Mouse (Mus musculus): ENCODE results near the gene Usf1. TPM values are rescaled to one million over a fixed set of nuclear protein-coding genes. Genes with fewer than 3 reads are reported as not detected.
A peak's percentile ranks its signal among the peaks of the same experiment; 100 is the strongest.

Usf1 gene
- polyA plus RNA-seq, 1 experiment from 2014 or later: 70.9 TPM

- no peaks in the 10 kb centered on the region for H3K9me3 ChIP-seq
- peaks cover 36% of the 10 kb centered on the region for H3K36me3 ChIP-seq
- no peaks in the 10 kb centered on the region for H3K27me3 ChIP-seq (ENCODE audit: insufficient read depth, poor library complexity, severe bottlenecking)
- H3K4me3 ChIP-seq: no peak overlapping the region
- H3K27ac ChIP-seq: no peak overlapping the region
- 73% methylated on average over 8 of the region's 8 CpGs for WGBS
- DNase-seq (ENCODE audit: low spot score): no peak
- H3K4me1 ChIP-seq: peaks cover 22% of the 10 kb centered on the region
These were observed 11.5 kb downstream of the Usf1 start for GRCm38 (mm10) chr1:171422504-171423095.

- no peak overlapping the region for H3K4me3 ChIP-seq
- peaks cover 16% of the 10 kb centered on the region for H3K36me3 ChIP-seq
- H3K9me3 ChIP-seq: no peaks in the 10 kb centered on the region
- WGBS: 35% methylated on average over 5 of the region's 5 CpGs
- H3K4me1 ChIP-seq: peaks cover 25% of the 10 kb centered on the region
- DNase-seq (ENCODE audit: low spot score): no peak
- no peaks in the 10 kb centered on the region for H3K27me3 ChIP-seq (ENCODE audit: insufficient read depth, poor library complexity, severe bottlenecking)
- 0 out of 2 replicates have a peak overlapping the region, but pooled peaks have one; percentile 2 for H3K27ac ChIP-seq
These were observed 13.5 kb downstream of the Usf1 start for GRCm38 (mm10) chr1:171424638-171425037.

- Histone ChIP-seq H3K27ac (0 out of 2 replicates have a peak overlapping the region, but pooled peaks have one; percentile 2), H3K27me3 (ENCODE audit: insufficient read depth, poor library complexity, severe bottlenecking) (no peaks in the 10 kb centered on the region), H3K4me1 (peaks cover 25% of the 10 kb centered on the region), H3K4me3 (no peak overlapping the region), H3K9me3 (no peaks in the 10 kb centered on the region), H3K36me3 (peaks cover 11% of the 10 kb centered on the region)
- 26% methylated on average over 4 of the region's 4 CpGs for WGBS
- no peak for DNase-seq (ENCODE audit: low spot score)
These were observed 14.0 kb downstream of the Usf1 start for GRCm38 (mm10) chr1:171425126-171425525.

- 78% methylated on average over 5 of the region's 5 CpGs for WGBS
These were observed 21.0 kb downstream of the Usf1 start for GRCm38 (mm10) chr1:171432158-171432557.

GRCm38 (mm10) chr1:171435288-171435814, 24.2 kb downstream of the Usf1 start:
- no peaks in the 10 kb centered on the region for H3K27me3 ChIP-seq (ENCODE audit: insufficient read depth, poor library complexity, severe bottlenecking)
- H3K27ac ChIP-seq: no peak overlapping the region
- no peak for DNase-seq (ENCODE audit: low spot score)
- H3K36me3 ChIP-seq: no peaks in the 10 kb centered on the region
- H3K4me1 ChIP-seq: peaks cover 34% of the 10 kb centered on the region
- 47% methylated on average over 7 of the region's 7 CpGs for WGBS
- H3K4me3 ChIP-seq: no peak overlapping the region
- H3K9me3 ChIP-seq: no peaks in the 10 kb centered on the region

More at GRCm38 (mm10) chr1:171432158-171432557, 21.0 kb downstream of the Usf1 start:
- Histone ChIP-seq H3K4me1 (peaks cover 16% of the 10 kb centered on the region), H3K9me3 (no peaks in the 10 kb centered on the region), H3K36me3 (no peaks in the 10 kb centered on the region), H3K27me3 (ENCODE audit: insufficient read depth, poor library complexity, severe bottlenecking) (no peaks in the 10 kb centered on the region), H3K27ac (no peak overlapping the region), H3K4me3 (no peak overlapping the region)
- DNase-seq (ENCODE audit: low spot score): no peak

GRCm38 (mm10) chr1:171435974-171436373, 24.9 kb downstream of the Usf1 start:
- no peaks in the 10 kb centered on the region for H3K9me3 ChIP-seq
- no peak overlapping the region for H3K27ac ChIP-seq
- H3K4me3 ChIP-seq: no peak overlapping the region
- peaks cover 40% of the 10 kb centered on the region for H3K4me1 ChIP-seq
- no peaks in the 10 kb centered on the region for H3K36me3 ChIP-seq
- WGBS: 56% methylated on average over 1 of the region's 1 CpGs
- no peaks in the 10 kb centered on the region for H3K27me3 ChIP-seq (ENCODE audit: insufficient read depth, poor library complexity, severe bottlenecking)
- DNase-seq (ENCODE audit: low spot score): no peak

GRCm38 (mm10) chr1:171437264-171438013, 26.3 kb downstream of the Usf1 start, which contains the start of gene F11r:
TSS of gene F11r (plus strand) at chr1:171437535.
- 1% methylated on average over 46 of the region's 46 CpGs for WGBS
- peaks cover 54% of the 10 kb centered on the region for H3K4me1 ChIP-seq
- peak within 1 kb of the TSS; percentile 80 for H3K4me3 ChIP-seq
- peak; percentile 95 for DNase-seq (ENCODE audit: low spot score)
- no peaks in the 10 kb centered on the region for H3K27me3 ChIP-seq (ENCODE audit: insufficient read depth, poor library complexity, severe bottlenecking)
- H3K27ac ChIP-seq: peak within 1 kb of the TSS; percentile 89
- H3K9me3 ChIP-seq: no peaks in the 10 kb centered on the region
- no peaks in the 10 kb centered on the region for H3K36me3 ChIP-seq

GRCm38 (mm10) chr1:171438014-171438670, 27.0 kb downstream of the Usf1 start:
- peaks cover 54% of the 10 kb centered on the region for H3K4me1 ChIP-seq
- H3K27ac ChIP-seq: peak overlapping the region; percentile 89
- DNase-seq (ENCODE audit: low spot score): no peak
- no peaks in the 10 kb centered on the region for H3K9me3 ChIP-seq
- H3K4me3 ChIP-seq: peak overlapping the region; percentile 80
- H3K36me3 ChIP-seq: no peaks in the 10 kb centered on the region
- H3K27me3 ChIP-seq (ENCODE audit: insufficient read depth, poor library complexity, severe bottlenecking): no peaks in the 10 kb centered on the region
- WGBS: under 1% methylated on average over 18 of the region's 18 CpGs

- H3K27ac ChIP-seq: peak overlapping the region; percentile 89
These were observed 28.0 kb downstream of the Usf1 start for GRCm38 (mm10) chr1:171439072-171439471.

GRCm38 (mm10) chr1:171440025-171440725, 29.1 kb downstream of the Usf1 start:
- no peak for DNase-seq (ENCODE audit: low spot score)
- Histone ChIP-seq H3K27me3 (ENCODE audit: insufficient read depth, poor library complexity, severe bottlenecking) (no peaks in the 10 kb centered on the region), H3K36me3 (peaks cover 4% of the 10 kb centered on the region; the same call in 1 of the 2 replicates), H3K27ac (peak overlapping the region; percentile 89), H3K4me1 (peaks cover 53% of the 10 kb centered on the region), H3K9me3 (peaks cover 6% of the 10 kb centered on the region), H3K4me3 (peak overlapping the region; percentile 80)
- WGBS: 35% methylated on average over 9 of the region's 9 CpGs

More at GRCm38 (mm10) chr1:171439072-171439471, 28.0 kb downstream of the Usf1 start:
- no peak for DNase-seq (ENCODE audit: low spot score)
- 9% methylated on average over 8 of the region's 8 CpGs for WGBS
- Histone ChIP-seq H3K9me3 (peaks cover 6% of the 10 kb centered on the region), H3K4me3 (peak overlapping the region; percentile 80), H3K27me3 (ENCODE audit: insufficient read depth, poor library complexity, severe bottlenecking) (no peaks in the 10 kb centered on the region), H3K4me1 (peaks cover 54% of the 10 kb centered on the region), H3K36me3 (peaks cover 4% of the 10 kb centered on the region; the same call in 1 of the 2 replicates)

- Histone ChIP-seq H3K27ac (peak overlapping the region; percentile 80), H3K4me3 (peak overlapping the region; percentile 31; the same call in 1 of the 2 replicates)
These were observed 30.6 kb downstream of the Usf1 start for GRCm38 (mm10) chr1:171441466-171442412.

More at GRCm38 (mm10) chr1:171441466-171442412, 30.6 kb downstream of the Usf1 start:
- H3K9me3 ChIP-seq: peaks cover 6% of the 10 kb centered on the region
- peaks cover 8% of the 10 kb centered on the region; the same call in 1 of the 2 replicates for H3K36me3 ChIP-seq
- H3K27me3 ChIP-seq (ENCODE audit: insufficient read depth, poor library complexity, severe bottlenecking): no peaks in the 10 kb centered on the region
- DNase-seq (ENCODE audit: low spot score): no peak
- WGBS: 39% methylated on average over 7 of the region's 7 CpGs
- peaks cover 51% of the 10 kb centered on the region for H3K4me1 ChIP-seq
